In the genomic region with DNA sequence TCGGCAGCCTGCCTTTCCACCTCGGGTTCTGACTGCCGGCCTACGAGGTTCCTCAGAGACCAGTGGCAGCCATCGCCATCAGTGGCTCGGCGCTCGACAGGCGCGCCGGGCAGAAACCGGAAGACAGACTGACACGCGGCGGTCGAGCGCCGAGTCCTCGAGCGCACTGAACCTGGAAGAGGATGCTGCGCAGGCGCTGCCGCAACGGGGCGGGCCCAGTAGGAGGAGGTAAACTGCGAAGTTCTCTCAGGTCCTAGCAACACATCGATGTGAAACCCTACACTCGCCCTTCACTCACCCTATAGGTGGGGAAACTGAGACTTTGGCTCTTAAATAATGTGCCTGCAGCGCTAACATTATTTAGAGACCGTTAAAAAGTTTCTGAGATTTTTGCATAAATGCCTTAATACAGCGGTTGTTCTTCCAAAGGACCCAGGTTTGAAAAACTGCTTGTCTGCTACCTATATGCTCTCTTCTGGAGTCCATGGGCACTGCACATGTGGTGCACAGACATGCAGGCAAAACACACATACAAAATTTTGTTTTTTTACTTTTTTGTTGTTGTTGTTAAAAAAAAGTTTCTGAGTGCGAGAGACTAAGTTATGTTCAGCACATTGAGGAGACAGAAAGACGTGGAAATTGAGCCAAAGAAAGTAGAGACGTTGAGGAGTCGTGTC, we compare ENCODE assay signal across 1 mouse cellular context.
TF ChIP-seq lines count a peak whose summit lies in the region.

A gene (minus strand): TSS at position 153 of the 677 bp plus-strand sequence.

TF ChIP-seq in MEL, 35 proteins besides CTCF, POLR2A, EP300 and RAD21 (continued from another document):
- TF ChIP-seq USF2 (IDR thresholded peaks at IDR 0.05; ENCODE audit: borderline replicate concordance in 1 of 2, insufficient read depth in 1 of 2, low read depth in 1 of 2, low read length in 2 of 2), result no peak
- TF ChIP-seq USF1 (IDR thresholded peaks at IDR 0.05; ENCODE audit: low read depth, low read length), result 0 out of 2 replicates have a peak, but pooled peaks have one; percentile 50
- peak; percentile 79 for TF ChIP-seq MXI1 (IDR thresholded peaks at IDR 0.05; ENCODE audit: low read depth, low read length)
- peak; percentile 82; the same call in 1 of the 2 replicates for TF ChIP-seq SIN3A (IDR thresholded peaks at IDR 0.05; ENCODE audit: low read length)
- TF ChIP-seq MYC (IDR thresholded peaks at IDR 0.05; ENCODE audit: low read depth, low read length), result 0 out of 2 replicates have a peak, but pooled peaks have one; percentile 18
- no peak for TF ChIP-seq ZNF384 (IDR thresholded peaks at IDR 0.05; ENCODE audit: low read depth, low read length)
- peak; percentile 50; the same call in 1 of the 2 replicates for TF ChIP-seq POLR2AphosphoS2 (IDR thresholded peaks at IDR 0.05; ENCODE audit: low read length)
- no peak for TF ChIP-seq CHD2 (IDR thresholded peaks at IDR 0.05; ENCODE audit: low read length)
- TF ChIP-seq JUND (IDR thresholded peaks at IDR 0.05; ENCODE audit: low read depth, low read length), result no peak; the same call in 1 of the 2 replicates
- TF ChIP-seq E2F4 (IDR thresholded peaks at IDR 0.05; ENCODE audit: borderline replicate concordance, low read depth, low read length), result no peak
- no peak for TF ChIP-seq MAZ (IDR thresholded peaks at IDR 0.05; ENCODE audit: low read depth, low read length)
